Mouse (Mus musculus) heart, postnatal 0 days (tissue): Measurements from ENCODE around the gene Cbx5. TPM values are rescaled to one million over a fixed set of nuclear protein-coding genes. Genes with fewer than 3 reads are reported as not detected.
A peak's percentile ranks its signal among the peaks of the same experiment; 100 is the strongest.

Experiments
- ATAC-seq: fragments of 200-750 bp; cut with Nextera tagmentation; 2 replicates; pipeline ENCODE4 v1.8.0; 2017; ENCODE audit warnings: low read depth, moderate number of reproducible peaks, moderate library complexity; ENCODE audit not compliant: insufficient read depth
- DNase-seq: peaks from one replicate; pipeline ENCODE4 v3.0.0-alpha.2; 2016; ENCODE audit warnings: low spot score
- H3K27ac ChIP-seq: fragments of 300-500 bp; sonication (generic); 2 replicates; pipeline ENCODE4 v1.5.1; 2014; ENCODE audit warnings: low read depth, mild to moderate bottlenecking
- H3K27me3 ChIP-seq: fragments of 300-500 bp; sonication (generic); 2 replicates; pipeline ENCODE4 v1.6.1; 2014; ENCODE audit warnings: low read length, mixed read lengths; ENCODE audit not compliant: control insufficient read depth, insufficient read depth
- H3K36me3 ChIP-seq: fragments of 300-500 bp; sonication (generic); replicated peaks from 2 replicates; pipeline ENCODE4 v1.6.1; 2014; ENCODE audit warnings: low read length, mixed read lengths; ENCODE audit not compliant: control insufficient read depth, insufficient read depth
- H3K4me1 ChIP-seq: fragments of 300-500 bp; sonication (generic); 2 replicates; pipeline ENCODE4 v1.6.1; 2014; ENCODE audit warnings: antibody characterized with exemption; ENCODE audit not compliant: control insufficient read depth, insufficient read depth
- H3K4me2 ChIP-seq: fragments of 300-500 bp; sonication (generic); 2 replicates; pipeline ENCODE4 v1.6.1; 2014; ENCODE audit warnings: low read depth, mild to moderate bottlenecking, low read length, moderate library complexity
- H3K4me3 ChIP-seq: fragments of 300-500 bp; sonication (generic); 2 replicates; pipeline ENCODE4 v1.5.1; 2014; ENCODE audit warnings: low read depth, low read length
- H3K9ac ChIP-seq: fragments of 300-500 bp; sonication (generic); replicated peaks from 2 replicates; pipeline ENCODE4 v1.6.1; 2014; ENCODE audit warnings: low read depth, low read length, mixed read lengths
- H3K9me3 ChIP-seq: fragments of 300-500 bp; sonication (generic); replicated peaks from 2 replicates; pipeline ENCODE4 v1.6.1; 2016; ENCODE audit warnings: low read length; ENCODE audit not compliant: control insufficient read depth
- CTCF ChIP-seq: IDR thresholded peaks from 2 replicates; pipeline ENCODE4 v1.5.1; 2016; ENCODE audit warnings: antibody characterized with exemption, control low read depth, low read depth
- EP300 ChIP-seq: IDR thresholded peaks from 2 replicates; pipeline ENCODE4 v1.6.1; 2016; ENCODE audit warnings: antibody characterized with exemption, low read depth
- WGBS: fragments of 180-500 bp; shearing (Covaris S2); extraction: QIAGEN DNeasy Blood & Tissue Kit; methylation state at CpG from one replicate; pipeline ENCODE4 v1.1.7; 2014; 5-methylcytosine and 5-hydroxymethylcytosine counted together
- polyA plus RNA-seq: library from polyadenylated mRNA; unstranded; fragments of >200 nt; fragmentation: Nextera tagmentation; extraction: Ambion mirVana; gene quantifications from 2 replicates; pipeline ENCODE4 v1.2.1, GENCODE M21; 2015
- total RNA-seq: library from RNA; depleted of rRNA; stranded (reverse); fragments of >200 nt; gene quantifications from 2 replicates; pipeline ENCODE4 v1.2.3, GENCODE M21; 2014; ENCODE audit warnings: low replicate concordance

Cbx5 gene
- total and polyA plus RNA-seq, 2 experiments from 2014 or later: 41.5 to 54.1 TPM

DNA sequence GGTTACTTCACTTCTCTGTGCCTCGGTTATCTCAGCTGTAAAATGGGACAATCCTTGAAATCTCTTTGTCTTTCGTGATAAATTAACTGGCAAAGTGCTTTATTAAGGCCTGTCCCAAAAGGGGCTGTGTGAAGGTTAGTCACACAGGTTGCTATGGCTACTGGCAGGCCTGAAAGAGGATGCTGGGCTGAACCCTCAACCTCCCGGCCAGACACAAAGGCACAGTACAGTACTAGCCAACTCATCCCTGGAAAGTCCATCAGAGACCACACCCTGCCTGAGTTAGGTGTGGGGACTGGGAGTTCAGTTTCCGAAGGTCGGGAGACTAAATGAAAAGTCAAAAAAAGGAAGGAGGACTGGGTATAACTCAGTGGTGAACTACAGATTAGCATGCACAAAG lies 73.7 kb downstream of the Cbx5 start:
- no peak overlapping the region for H3K27ac ChIP-seq
- H3K36me3 ChIP-seq: no peaks in the 10 kb centered on the region
- no peak overlapping the region for H3K4me3 ChIP-seq
- ATAC-seq (no peak), DNase-seq (no peak)
- TF ChIP-seq CTCF (no peak), EP300 (no peak)
- H3K9me3 ChIP-seq: no peaks in the 10 kb centered on the region
- WGBS: 37% methylated on average over 5 of the region's 5 CpGs
- H3K9ac ChIP-seq: no peak overlapping the region
- H3K27me3 ChIP-seq: peaks cover 50% of the 10 kb centered on the region
- H3K4me1 ChIP-seq: peaks cover 19% of the 10 kb centered on the region; the same call in 1 of the 2 replicates
- H3K4me2 ChIP-seq: no peak overlapping the region

DNA sequence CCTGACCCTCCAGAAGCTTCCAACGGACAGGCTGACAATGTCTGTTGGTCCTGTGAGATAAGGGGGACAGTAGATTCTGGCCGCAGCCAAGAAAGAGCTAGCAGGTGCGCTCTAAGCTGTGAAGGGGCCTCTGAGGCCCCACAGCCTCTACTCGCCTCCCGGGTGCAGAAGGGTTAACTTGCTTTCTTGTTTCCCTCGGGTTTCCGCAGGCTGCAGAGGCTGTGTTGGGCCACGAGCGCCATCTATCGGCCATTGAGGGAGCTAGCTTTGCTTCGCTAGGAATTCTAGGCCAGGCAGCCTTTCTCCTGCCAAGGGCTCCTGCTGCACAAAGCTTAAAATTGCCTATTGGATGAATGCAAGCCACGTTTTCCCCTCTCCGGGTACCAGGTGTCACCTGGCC lies 74.2 kb downstream of the Cbx5 start:
- WGBS: 2% methylated on average over 13 of the region's 13 CpGs

DNA sequence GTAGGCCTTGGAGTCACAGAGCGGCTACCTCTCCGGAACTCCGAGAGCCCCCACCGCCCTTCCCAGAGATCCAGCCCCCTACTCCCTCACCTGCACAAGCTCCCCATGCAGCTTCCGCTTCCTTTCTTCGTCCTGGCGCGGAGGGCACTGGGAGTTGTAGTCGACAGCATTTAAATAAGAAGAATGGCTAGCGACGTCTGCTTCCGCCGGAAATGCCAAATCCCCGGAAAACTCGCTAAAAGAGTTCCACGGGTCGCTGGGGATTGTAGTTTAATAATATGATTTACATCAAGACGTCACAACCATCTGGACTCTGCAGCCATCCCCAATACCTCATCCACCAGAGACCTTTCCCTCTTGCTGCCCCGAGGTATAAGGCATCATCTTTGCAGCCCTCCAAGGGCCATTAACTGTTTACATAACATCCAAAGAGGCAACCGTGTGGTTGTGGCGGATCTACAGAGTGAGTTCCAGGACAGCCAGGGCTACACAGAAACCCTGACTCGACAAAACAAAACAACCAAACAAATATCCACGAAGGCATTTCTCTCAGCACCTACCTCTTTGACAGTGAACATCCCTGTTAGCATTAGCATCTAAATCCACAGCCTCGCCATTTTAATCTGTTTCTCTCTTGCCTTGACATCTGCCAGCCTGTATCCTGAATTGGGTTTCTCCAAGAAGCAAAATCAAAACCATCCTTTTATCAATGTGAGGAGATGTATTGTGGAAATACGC lies 76.3 kb downstream of the Cbx5 start:
- Histone ChIP-seq H3K36me3 (no peaks in the 10 kb centered on the region), H3K4me2 (peak overlapping the region; percentile 68), H3K9ac (peak overlapping the region; percentile 48), H3K4me3 (peak overlapping the region; percentile 74), H3K4me1 (peaks cover 8% of the 10 kb centered on the region; the same call in 1 of the 2 replicates), H3K27me3 (peaks cover 25% of the 10 kb centered on the region), H3K9me3 (no peaks in the 10 kb centered on the region), H3K27ac (no peak overlapping the region)
- peak; percentile 77 for ATAC-seq
- WGBS: 9% methylated on average over 25 of the region's 25 CpGs
- DNase-seq: peak; percentile 97
- no peak for TF ChIP-seq EP300
- no peak for TF ChIP-seq CTCF

More for the DNA sequence above, 74.2 kb downstream of the Cbx5 start:
- Histone ChIP-seq H3K27me3 (peaks cover 45% of the 10 kb centered on the region), H3K9me3 (no peaks in the 10 kb centered on the region), H3K4me1 (peaks cover 19% of the 10 kb centered on the region; the same call in 1 of the 2 replicates), H3K9ac (no peak overlapping the region), H3K27ac (no peak overlapping the region), H3K4me3 (no peak overlapping the region), H3K36me3 (no peaks in the 10 kb centered on the region), H3K4me2 (no peak overlapping the region)
- DNase-seq (peak; percentile 89), ATAC-seq (peak; percentile 54; the same call in 1 of the 2 replicates)
- TF ChIP-seq EP300 (no peak), CTCF (peak; percentile 97)

DNA sequence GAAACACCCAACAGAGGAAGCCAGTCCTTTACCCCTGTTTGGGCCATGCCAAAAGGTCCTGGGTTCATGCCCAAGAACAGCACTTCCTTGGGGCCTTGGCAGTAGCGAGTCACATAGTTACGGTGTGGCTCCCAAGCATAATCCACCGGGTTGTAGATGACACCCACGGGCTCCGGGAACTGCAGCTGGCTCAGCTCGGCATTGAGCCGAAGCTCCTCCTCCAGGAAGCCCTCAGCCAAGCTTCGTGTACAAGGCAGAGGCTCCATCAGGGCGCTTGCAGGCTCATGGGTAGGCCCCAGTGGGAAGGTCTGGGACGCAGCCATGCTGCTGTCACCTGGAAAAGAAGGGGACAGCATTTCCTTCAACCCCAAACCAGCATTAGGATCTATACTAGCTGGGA lies 82.0 kb downstream of the Cbx5 start:
- ATAC-seq: no peak
- H3K4me3 ChIP-seq: no peak overlapping the region
- 76% methylated on average over 10 of the region's 10 CpGs for WGBS
- H3K4me2 ChIP-seq: no peak overlapping the region
- TF ChIP-seq EP300 (no peak), CTCF (no peak)
- DNase-seq: no peak
- no peaks in the 10 kb centered on the region for H3K27me3 ChIP-seq
- H3K27ac ChIP-seq: no peak overlapping the region
- peaks cover 17% of the 10 kb centered on the region; the same call in 1 of the 2 replicates for H3K36me3 ChIP-seq
- H3K4me1 ChIP-seq: peaks cover 3% of the 10 kb centered on the region; the same call in 1 of the 2 replicates
- H3K9me3 ChIP-seq: no peaks in the 10 kb centered on the region
- no peak overlapping the region for H3K9ac ChIP-seq

DNA sequence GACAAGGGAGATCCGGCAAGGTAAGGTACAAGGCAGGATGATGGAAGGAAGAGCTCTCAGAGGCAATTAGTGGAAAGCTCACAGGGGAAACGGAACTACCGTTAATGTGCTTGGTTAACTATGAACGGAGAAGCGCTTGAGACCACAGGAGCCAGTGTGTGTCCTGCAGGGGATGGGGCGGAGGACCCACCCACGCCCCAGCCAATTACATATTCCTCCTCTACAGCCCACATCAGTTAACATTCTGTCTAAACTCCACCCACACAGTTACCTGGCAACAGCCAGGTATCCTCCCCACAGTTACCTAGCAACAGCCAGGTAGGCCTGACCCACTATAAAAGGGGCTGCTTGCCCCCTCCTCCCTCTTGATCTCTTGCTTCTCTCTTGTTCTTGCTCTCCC lies 82.7 kb downstream of the Cbx5 start:
- no peaks in the 10 kb centered on the region for H3K27me3 ChIP-seq

More for the DNA sequence above, 82.7 kb downstream of the Cbx5 start:
- Histone ChIP-seq H3K4me3 (no peak overlapping the region), H3K4me1 (no peaks in the 10 kb centered on the region), H3K4me2 (no peak overlapping the region), H3K27ac (no peak overlapping the region), H3K9me3 (no peaks in the 10 kb centered on the region), H3K36me3 (peaks cover 17% of the 10 kb centered on the region; the same call in 1 of the 2 replicates), H3K9ac (no peak overlapping the region)
- 66% methylated on average over 7 of the region's 7 CpGs for WGBS
- DNase-seq (no peak), ATAC-seq (no peak)
- TF ChIP-seq CTCF (no peak), EP300 (no peak)
